Mouse (Mus musculus) lung, embryonic 15.5 days (tissue): ENCODE measurements around the gene D630039A03Rik. TPM values are rescaled to one million over a fixed set of nuclear protein-coding genes. Genes with fewer than 3 reads are reported as not detected.

Experiments used
- polyA plus RNA-seq: library from polyadenylated mRNA; unstranded; fragments of >200 nt; fragmentation: Nextera tagmentation; extraction: Ambion mirVana; gene quantifications from 2 replicates; pipeline ENCODE4 v1.2.1, GENCODE M21; 2015

Gene D630039A03Rik
- polyA plus RNA-seq, 1 experiment from 2014 or later, result 2.7 TPM

Other genes with a start within 250 kb of the D630039A03Rik start
- 45.5 and 47.0 TPM in 2 replicates for gene Akap2, start 198.6 kb downstream of the D630039A03Rik start, polyA plus RNA-seq
- 445 and 492 TPM in 2 replicates for gene Txn1, start 40.1 kb upstream of the D630039A03Rik start, polyA plus RNA-seq
- gene Txndc8, start 92.8 kb upstream of the D630039A03Rik start, polyA plus RNA-seq, result not detected in 2 replicates